Mouse (Mus musculus) forebrain, postnatal 0 days (tissue): ENCODE data around the gene Zbtb12. TPM values are rescaled to one million over a fixed set of nuclear protein-coding genes. Genes with fewer than 3 reads are reported as not detected.

Experiments
- ATAC-seq: fragments of 200-750 bp; cut with Nextera tagmentation; 2 replicates; pipeline ENCODE4 v1.8.0; 2017; ENCODE audit warnings: mild to moderate bottlenecking, moderate library complexity
- DNase-seq: peaks from one replicate; pipeline ENCODE4 v3.0.0-alpha.2; 2015
- H3K27ac ChIP-seq: fragments of 300-500 bp; sonication (generic); 2 replicates; pipeline ENCODE4 v1.5.1; 2014; ENCODE audit warnings: low read depth, mild to moderate bottlenecking, antibody characterized with exemption, low read length, moderate library complexity, mixed read lengths
- H3K27me3 ChIP-seq: fragments of 300-500 bp; sonication (generic); 2 replicates; pipeline ENCODE4 v1.6.1; 2014; ENCODE audit warnings: mild to moderate bottlenecking, low read length, mixed read lengths; ENCODE audit not compliant: insufficient read depth
- H3K36me3 ChIP-seq: fragments of 300-500 bp; sonication (generic); 2 replicates; pipeline ENCODE4 v1.6.1; 2014; ENCODE audit warnings: mild to moderate bottlenecking, moderate library complexity; ENCODE audit not compliant: insufficient read depth
- H3K4me1 ChIP-seq: fragments of 300-500 bp; sonication (generic); 2 replicates; pipeline ENCODE4 v1.6.1; 2014; ENCODE audit warnings: antibody characterized with exemption; ENCODE audit not compliant: insufficient read depth
- H3K4me2 ChIP-seq: fragments of 300-500 bp; sonication (generic); 2 replicates; pipeline ENCODE4 v1.6.1; 2014; ENCODE audit warnings: low read depth, mild to moderate bottlenecking, moderate library complexity
- H3K4me3 ChIP-seq: fragments of 300-500 bp; sonication (generic); 2 replicates; pipeline ENCODE4 v1.5.1; 2014; ENCODE audit warnings: low read depth, low read length, mixed read lengths
- H3K9ac ChIP-seq: fragments of 300-500 bp; sonication (generic); 2 replicates; pipeline ENCODE4 v1.6.1; 2014; ENCODE audit warnings: mild to moderate bottlenecking
- H3K9me3 ChIP-seq: fragments of 300-500 bp; sonication (generic); 2 replicates; pipeline ENCODE4 v1.6.1; 2016; ENCODE audit warnings: low read length
- CTCF ChIP-seq: sonication (generic); IDR thresholded peaks from 2 replicates; pipeline ENCODE4 v1.5.1; 2016; ENCODE audit warnings: antibody characterized with exemption, control low read depth, low read depth
- WGBS: fragments of 180-500 bp; shearing (Covaris S2); extraction: QIAGEN DNeasy Blood & Tissue Kit; methylation state at CpG from one replicate; pipeline ENCODE4 v1.1.7; 2014; 5-methylcytosine and 5-hydroxymethylcytosine counted together
- polyA plus RNA-seq: library from polyadenylated mRNA; unstranded; fragments of >200 nt; fragmentation: Nextera tagmentation; extraction: Ambion mirVana; gene quantifications from 2 replicates; pipeline ENCODE4 v1.2.1, GENCODE M21; 2015
- total RNA-seq: library from RNA; depleted of rRNA; stranded (reverse); fragments of >200 nt; gene quantifications from 2 replicates; pipeline ENCODE4 v1.2.3, GENCODE M21; 2014

Gene Zbtb12
- total and polyA plus RNA-seq, 2 experiments from 2014 or later: 7.7 to 32.6 TPM

DNA sequence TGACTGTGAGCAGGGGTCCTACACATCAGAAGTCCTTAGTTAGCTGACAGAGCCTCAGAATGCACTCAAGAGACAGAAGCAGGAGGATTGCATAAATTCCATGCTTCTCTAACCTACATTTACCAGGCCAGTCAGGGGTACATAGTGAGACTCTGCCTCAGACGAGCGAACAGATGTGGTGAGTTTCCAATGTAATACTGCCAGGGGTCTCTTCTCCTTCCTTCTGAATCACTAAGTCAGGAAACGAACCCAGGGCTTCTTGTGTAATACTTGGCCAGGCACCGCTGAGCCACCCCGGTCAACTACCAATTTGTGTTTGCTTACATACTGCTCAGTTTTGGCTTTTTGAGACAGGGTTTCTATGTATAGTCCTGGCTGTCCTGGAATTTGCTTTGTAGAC lies 8.7 kb downstream of the Zbtb12 start:
- H3K4me1 ChIP-seq: no peaks in the 10 kb centered on the region
- no peaks in the 10 kb centered on the region for H3K36me3 ChIP-seq
- H3K9me3 ChIP-seq: no peaks in the 10 kb centered on the region
- no peak for ATAC-seq
- H3K27me3 ChIP-seq: no peaks in the 10 kb centered on the region
- no peak overlapping the region for H3K9ac ChIP-seq
- H3K27ac ChIP-seq: no peak overlapping the region
- 92% methylated on average over 5 of the region's 5 CpGs for WGBS
- TF ChIP-seq CTCF: no peak
- H3K4me2 ChIP-seq: no peak overlapping the region
- no peak for DNase-seq
- no peak overlapping the region for H3K4me3 ChIP-seq

DNA sequence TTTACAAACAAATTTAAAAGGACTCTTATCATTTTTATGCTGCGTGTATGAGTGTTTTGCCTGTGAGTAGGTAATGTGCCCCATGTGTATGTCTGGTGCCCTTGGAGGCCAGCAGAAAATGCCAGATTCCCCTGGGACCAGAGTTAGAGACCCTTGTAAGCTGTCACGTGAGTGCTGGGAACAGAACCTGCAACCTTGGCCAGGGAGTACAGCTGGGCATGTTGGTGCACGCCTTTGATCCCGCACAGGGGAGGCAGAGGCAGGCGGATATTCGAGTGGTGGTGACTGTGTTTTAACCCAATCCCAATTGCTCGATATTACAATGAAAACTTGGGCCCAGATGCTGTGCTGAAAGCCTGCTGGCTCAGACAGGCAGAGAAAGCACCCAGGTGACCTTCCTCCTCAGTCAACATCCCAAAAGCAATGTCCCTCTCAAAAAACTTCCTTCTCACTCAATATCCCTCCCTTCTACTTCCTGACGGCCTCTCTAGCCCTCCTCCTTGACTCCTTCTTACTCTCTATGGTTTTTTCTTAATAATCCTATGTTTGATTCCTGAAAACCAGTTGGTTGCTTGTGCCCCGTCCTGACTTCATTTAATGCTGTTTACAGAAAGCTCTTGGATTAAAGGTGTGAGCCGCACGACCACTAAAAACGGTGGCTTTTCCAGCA lies 10.9 kb downstream of the Zbtb12 start:
- WGBS: 88% methylated on average over 12 of the region's 12 CpGs
- H3K27ac ChIP-seq: no peak overlapping the region
- no peaks in the 10 kb centered on the region for H3K9me3 ChIP-seq
- no peak overlapping the region for H3K4me3 ChIP-seq
- ATAC-seq (no peak), DNase-seq (no peak)
- no peak for TF ChIP-seq CTCF
- no peak overlapping the region for H3K4me2 ChIP-seq
- H3K27me3 ChIP-seq: no peaks in the 10 kb centered on the region
- no peak overlapping the region for H3K9ac ChIP-seq
- H3K36me3 ChIP-seq: no peaks in the 10 kb centered on the region
- no peaks in the 10 kb centered on the region for H3K4me1 ChIP-seq

DNA sequence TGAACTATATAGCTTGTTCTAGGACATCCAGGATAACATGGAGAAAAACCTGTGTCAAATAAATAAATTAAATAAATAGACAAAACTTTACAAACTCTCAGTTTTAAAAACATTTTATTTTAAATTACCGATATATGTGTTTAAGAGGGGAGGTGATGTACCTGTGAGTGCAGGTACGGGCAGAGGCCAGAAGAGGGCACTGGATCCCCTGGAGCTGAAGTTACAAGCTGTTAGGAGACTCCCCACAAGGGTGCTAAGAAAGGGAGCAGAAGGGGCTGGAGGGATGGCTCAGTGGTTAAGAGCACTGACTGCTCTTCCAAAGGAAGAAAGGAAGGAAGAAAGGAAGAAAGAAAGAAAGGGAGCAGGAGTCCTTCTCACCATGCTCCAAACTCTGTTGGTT lies 12.1 kb downstream of the Zbtb12 start:
- Histone ChIP-seq H3K27ac (no peak overlapping the region), H3K4me2 (no peak overlapping the region), H3K4me1 (peaks cover 5% of the 10 kb centered on the region; the same call in 1 of the 2 replicates), H3K4me3 (no peak overlapping the region), H3K9me3 (no peaks in the 10 kb centered on the region), H3K36me3 (peaks cover 4% of the 10 kb centered on the region; the same call in 1 of the 2 replicates), H3K27me3 (no peaks in the 10 kb centered on the region), H3K9ac (no peak overlapping the region)
- 94% methylated on average over 2 of the region's 2 CpGs for WGBS
- DNase-seq (no peak), ATAC-seq (no peak)
- no peak for TF ChIP-seq CTCF

DNA sequence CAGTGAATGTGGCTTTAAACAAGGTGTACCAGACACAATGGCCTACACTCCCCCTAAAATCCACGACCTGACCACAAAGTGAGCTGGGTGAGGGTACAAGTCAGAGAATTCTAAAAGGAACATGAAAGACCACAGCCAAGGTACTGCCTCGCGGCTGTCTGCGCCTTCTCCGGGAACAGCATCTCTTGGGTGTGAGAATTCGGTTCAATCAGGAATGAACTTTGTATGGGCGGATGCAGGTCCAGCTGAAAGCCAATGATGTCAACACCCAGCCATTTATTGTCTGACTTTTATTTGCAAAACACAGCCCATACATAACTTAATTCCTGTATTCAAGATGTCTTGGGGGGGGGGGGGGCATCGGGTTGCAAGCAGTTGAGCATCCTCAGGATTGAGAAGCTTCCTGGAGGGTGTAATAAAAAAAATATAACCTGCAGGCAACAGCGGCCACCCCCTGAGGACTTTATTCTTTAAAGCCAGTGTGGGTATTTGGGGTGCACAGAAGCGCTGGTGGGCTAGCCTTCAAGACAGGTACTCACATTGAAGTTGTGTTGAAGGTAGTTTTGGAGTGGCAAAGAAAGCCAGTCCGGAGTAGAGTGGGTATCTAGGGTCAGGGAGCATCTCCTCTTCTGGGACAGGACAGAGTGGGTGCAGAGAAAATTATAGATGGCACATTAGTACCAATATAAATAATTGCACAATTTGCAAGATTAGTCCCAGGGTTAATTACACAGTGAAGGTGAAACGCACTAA lies 14.0 kb downstream of the Zbtb12 start:
- WGBS: 65% methylated on average over 12 of the region's 12 CpGs

DNA sequence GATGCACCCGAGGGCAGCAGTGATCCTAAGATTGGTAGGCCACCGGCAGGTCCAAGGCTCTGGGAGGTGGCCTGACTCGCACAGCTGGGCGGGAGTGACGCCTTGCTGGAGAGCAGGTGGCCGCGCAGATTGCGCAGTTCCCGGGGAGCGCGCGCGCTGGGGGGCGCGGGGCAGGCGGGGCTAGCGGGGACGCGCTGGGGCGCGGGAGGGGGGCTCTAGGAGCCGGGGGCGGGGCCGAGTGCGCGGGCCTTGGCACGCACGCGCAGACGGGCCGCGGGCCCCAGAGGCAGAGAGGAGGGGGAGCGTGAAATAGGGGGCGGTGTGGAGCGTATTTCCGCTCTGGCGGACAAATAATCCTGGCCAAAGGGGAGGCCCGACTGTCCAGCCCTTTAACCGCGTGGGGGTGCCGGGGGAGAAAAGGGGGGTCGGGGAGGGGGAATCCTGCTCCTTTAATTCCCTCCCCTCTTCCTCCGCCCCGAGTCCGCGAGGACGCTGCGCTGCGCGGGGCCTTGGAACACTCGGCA lies 14.9 kb downstream of the Zbtb12 start:
- peak; percentile 32; the same call in 1 of the 2 replicates for TF ChIP-seq CTCF
- Histone ChIP-seq H3K4me3 (peak overlapping the region; percentile 72), H3K36me3 (peaks cover 5% of the 10 kb centered on the region; the same call in 1 of the 2 replicates), H3K9ac (peak overlapping the region; percentile 84), H3K4me1 (peaks cover 5% of the 10 kb centered on the region; the same call in 1 of the 2 replicates), H3K9me3 (no peaks in the 10 kb centered on the region), H3K27me3 (no peaks in the 10 kb centered on the region), H3K27ac (peak overlapping the region; percentile 87), H3K4me2 (peak overlapping the region; percentile 79)
- 6% methylated on average over 35 of the region's 51 CpGs for WGBS
- peak; percentile 88 for ATAC-seq
- DNase-seq: peak; percentile 99

More for the DNA sequence above, 14.0 kb downstream of the Zbtb12 start:
- ATAC-seq (no peak), DNase-seq (no peak)
- no peak for TF ChIP-seq CTCF
- peak overlapping the region; percentile 72 for H3K4me3 ChIP-seq
- peaks cover 5% of the 10 kb centered on the region; the same call in 1 of the 2 replicates for H3K36me3 ChIP-seq
- H3K4me1 ChIP-seq: peaks cover 5% of the 10 kb centered on the region; the same call in 1 of the 2 replicates
- H3K9me3 ChIP-seq: no peaks in the 10 kb centered on the region
- peak overlapping the region; percentile 79 for H3K4me2 ChIP-seq
- no peaks in the 10 kb centered on the region for H3K27me3 ChIP-seq
- H3K9ac ChIP-seq: peak overlapping the region; percentile 84; the same call in 1 of the 2 replicates
- H3K27ac ChIP-seq: peak overlapping the region; percentile 87

DNA sequence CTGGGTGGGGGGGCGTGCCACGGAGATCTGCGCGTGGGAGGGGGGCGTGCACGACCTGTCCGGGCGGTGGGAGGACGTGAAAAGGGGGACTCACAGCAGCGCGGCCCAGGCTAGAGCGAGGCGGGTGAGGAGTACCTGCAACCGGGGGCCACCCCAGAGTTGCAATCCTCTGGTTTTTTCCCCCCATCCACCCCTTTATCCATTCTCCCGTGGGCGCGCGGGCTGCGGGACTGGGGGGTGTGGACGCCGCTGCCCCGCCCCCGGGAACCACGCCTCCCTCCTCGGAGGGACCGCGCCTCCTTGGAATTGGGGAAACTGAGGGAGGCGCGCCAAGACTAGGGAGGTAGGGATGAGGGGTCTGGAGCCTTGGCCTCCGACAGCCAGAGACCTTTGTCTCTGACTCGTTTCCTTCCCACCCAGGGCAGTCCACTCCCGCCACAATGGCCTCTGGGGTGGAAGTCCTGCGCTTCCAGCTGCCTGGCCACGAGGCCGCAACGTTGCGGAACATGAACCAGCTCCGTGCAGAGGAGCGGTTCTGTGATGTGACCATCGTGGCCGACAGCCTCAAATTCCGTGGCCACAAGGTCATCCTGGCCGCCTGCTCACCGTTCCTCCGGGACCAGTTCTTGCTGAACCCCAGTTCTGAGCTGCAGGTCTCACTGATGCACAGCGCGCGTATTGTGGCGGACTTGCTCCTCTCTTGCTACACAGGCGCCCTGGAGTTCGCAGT lies 15.7 kb downstream of the Zbtb12 start:
- peaks cover 5% of the 10 kb centered on the region; the same call in 1 of the 2 replicates for H3K36me3 ChIP-seq
- ATAC-seq (peak; percentile 32), DNase-seq (peak; percentile 53)
- peak overlapping the region; percentile 84 for H3K9ac ChIP-seq
- peak overlapping the region; percentile 87 for H3K27ac ChIP-seq
- H3K27me3 ChIP-seq: no peaks in the 10 kb centered on the region
- H3K4me1 ChIP-seq: peaks cover 6% of the 10 kb centered on the region; the same call in 1 of the 2 replicates
- H3K9me3 ChIP-seq: no peaks in the 10 kb centered on the region
- WGBS: 4% methylated on average over 44 of the region's 51 CpGs
- no peak for TF ChIP-seq CTCF
- H3K4me2 ChIP-seq: peak overlapping the region; percentile 79
- peak overlapping the region; percentile 72 for H3K4me3 ChIP-seq
